Mouse (Mus musculus): ENCODE results near the gene Hs2st1. TPM values are rescaled to one million over a fixed set of nuclear protein-coding genes. Genes with fewer than 3 reads are reported as not detected.
"Not testable (repeated sequence)": the region's sequence is repeated elsewhere in the genome, so short reads cannot be mapped to it uniquely, and the experiment has no call there.

Hs2st1 gene
- polyA plus RNA-seq, 1 experiment from 2014 or later: 18.4 TPM

- H3K9me3 ChIP-seq (ENCODE audit: control insufficient read depth, low read depth, low read length): no peaks in the 10 kb centered on the region
- no peak for ATAC-seq (ENCODE audit: insufficient number of reproducible peaks, insufficient read depth, low FRiP score, low read depth)
- WGBS: 55% methylated on average over 5 of the region's 5 CpGs
- H3K27ac ChIP-seq (ENCODE audit: low read length): no peak overlapping the region
- no peak overlapping the region for H3K4me2 ChIP-seq (replicated peaks; ENCODE audit: low read depth, low read length)
- no peak overlapping the region for H3K4me3 ChIP-seq (ENCODE audit: low read depth, low read length)
- H3K27me3 ChIP-seq (ENCODE audit: control insufficient read depth, insufficient read depth, low read length): no peaks in the 10 kb centered on the region
- no peaks in the 10 kb centered on the region for H3K36me3 ChIP-seq (ENCODE audit: control insufficient read depth, insufficient read depth, low read length)
- H3K4me1 ChIP-seq (ENCODE audit: control insufficient read depth, insufficient read depth, low read length): peaks cover 8% of the 10 kb centered on the region; the same call in 1 of the 2 replicates
- H3K9ac ChIP-seq (replicated peaks; ENCODE audit: low read depth, low read length): no peak overlapping the region
Measured at GRCm38 (mm10) chr3:144610759-144611158, 40.8 kb upstream of the Hs2st1 start.

DNA sequence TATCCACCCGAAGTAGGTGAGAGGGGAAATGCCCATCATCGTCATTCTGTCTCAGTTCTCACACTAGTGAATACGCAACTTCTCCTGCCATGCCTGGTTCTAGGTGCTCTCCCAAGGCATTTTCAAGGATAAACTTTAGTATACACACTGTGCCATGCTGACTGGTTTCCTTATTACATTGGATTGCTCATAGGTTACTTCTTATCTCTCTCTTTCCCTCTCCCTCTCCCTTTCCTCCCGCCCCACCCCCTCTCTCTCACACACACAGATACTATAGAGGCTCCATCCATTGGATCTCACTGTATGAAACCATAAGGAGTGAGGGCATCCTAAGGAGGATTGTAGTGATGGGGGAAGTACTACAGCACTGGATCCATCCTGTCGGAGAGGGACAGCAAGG, 38.1 kb upstream of the Hs2st1 start:
- no peaks in the 10 kb centered on the region for H3K36me3 ChIP-seq (ENCODE audit: control insufficient read depth, insufficient read depth, low read length)
- peaks cover 8% of the 10 kb centered on the region; the same call in 1 of the 2 replicates for H3K4me1 ChIP-seq (ENCODE audit: control insufficient read depth, insufficient read depth, low read length)
- no peaks in the 10 kb centered on the region for H3K27me3 ChIP-seq (ENCODE audit: control insufficient read depth, insufficient read depth, low read length)
- H3K27ac ChIP-seq (ENCODE audit: low read length): no peak overlapping the region
- no peak for ATAC-seq (ENCODE audit: insufficient number of reproducible peaks, insufficient read depth, low FRiP score, low read depth)
- WGBS: 85% methylated on average over 5 of the region's 5 CpGs
- H3K4me3 ChIP-seq (ENCODE audit: low read depth, low read length): no peak overlapping the region
- H3K9me3 ChIP-seq (ENCODE audit: control insufficient read depth, low read depth, low read length): no peaks in the 10 kb centered on the region
- H3K4me2 ChIP-seq (replicated peaks; ENCODE audit: low read depth, low read length): no peak overlapping the region
- H3K9ac ChIP-seq (replicated peaks; ENCODE audit: low read depth, low read length): no peak overlapping the region

GRCm38 (mm10) chr3:144606449-144606848, 36.5 kb upstream of the Hs2st1 start:
- no peak for ATAC-seq (ENCODE audit: insufficient number of reproducible peaks, insufficient read depth, low FRiP score, low read depth)
- Histone ChIP-seq H3K4me1 (ENCODE audit: control insufficient read depth, insufficient read depth, low read length) (no peaks in the 10 kb centered on the region), H3K27ac (ENCODE audit: low read length) (no peak overlapping the region), H3K9ac (replicated peaks; ENCODE audit: low read depth, low read length) (no peak overlapping the region), H3K4me3 (ENCODE audit: low read depth, low read length) (no peak overlapping the region), H3K9me3 (ENCODE audit: control insufficient read depth, low read depth, low read length) (no peaks in the 10 kb centered on the region), H3K27me3 (ENCODE audit: control insufficient read depth, insufficient read depth, low read length) (no peaks in the 10 kb centered on the region), H3K36me3 (ENCODE audit: control insufficient read depth, insufficient read depth, low read length) (no peaks in the 10 kb centered on the region), H3K4me2 (replicated peaks; ENCODE audit: low read depth, low read length) (no peak overlapping the region)
- WGBS: 69% methylated on average over 4 of the region's 4 CpGs

- not testable (repeated sequence) for H3K9ac ChIP-seq (replicated peaks; ENCODE audit: low read depth, low read length); H3K9me3 ChIP-seq (ENCODE audit: control insufficient read depth, low read depth, low read length); ATAC-seq (ENCODE audit: insufficient number of reproducible peaks, insufficient read depth, low FRiP score, low read depth); H3K27me3 ChIP-seq (ENCODE audit: control insufficient read depth, insufficient read depth, low read length); H3K27ac ChIP-seq (ENCODE audit: low read length); H3K4me3 ChIP-seq (ENCODE audit: low read depth, low read length); H3K4me1 ChIP-seq (ENCODE audit: control insufficient read depth, insufficient read depth, low read length); H3K4me2 ChIP-seq (replicated peaks; ENCODE audit: low read depth, low read length); H3K36me3 ChIP-seq (ENCODE audit: control insufficient read depth, insufficient read depth, low read length)
- WGBS: 69% methylated on average over 7 of the region's 7 CpGs
Measured at GRCm38 (mm10) chr3:144605811-144606210, 35.8 kb upstream of the Hs2st1 start.

GRCm38 (mm10) chr3:144604205-144604604, 34.2 kb upstream of the Hs2st1 start:
- H3K27me3 ChIP-seq (ENCODE audit: control insufficient read depth, insufficient read depth, low read length): no peaks in the 10 kb centered on the region
- H3K4me1 ChIP-seq (ENCODE audit: control insufficient read depth, insufficient read depth, low read length): no peaks in the 10 kb centered on the region
- ATAC-seq (ENCODE audit: insufficient number of reproducible peaks, insufficient read depth, low FRiP score, low read depth): no peak
- no peak overlapping the region for H3K9ac ChIP-seq (replicated peaks; ENCODE audit: low read depth, low read length)
- no peaks in the 10 kb centered on the region for H3K9me3 ChIP-seq (ENCODE audit: control insufficient read depth, low read depth, low read length)
- H3K27ac ChIP-seq (ENCODE audit: low read length): no peak overlapping the region
- H3K4me2 ChIP-seq (replicated peaks; ENCODE audit: low read depth, low read length): no peak overlapping the region
- no peak overlapping the region for H3K4me3 ChIP-seq (ENCODE audit: low read depth, low read length)
- H3K36me3 ChIP-seq (ENCODE audit: control insufficient read depth, insufficient read depth, low read length): peaks cover under 1% of the 10 kb centered on the region; the same call in 1 of the 2 replicates
- WGBS: 67% methylated on average over 7 of the region's 7 CpGs

DNA sequence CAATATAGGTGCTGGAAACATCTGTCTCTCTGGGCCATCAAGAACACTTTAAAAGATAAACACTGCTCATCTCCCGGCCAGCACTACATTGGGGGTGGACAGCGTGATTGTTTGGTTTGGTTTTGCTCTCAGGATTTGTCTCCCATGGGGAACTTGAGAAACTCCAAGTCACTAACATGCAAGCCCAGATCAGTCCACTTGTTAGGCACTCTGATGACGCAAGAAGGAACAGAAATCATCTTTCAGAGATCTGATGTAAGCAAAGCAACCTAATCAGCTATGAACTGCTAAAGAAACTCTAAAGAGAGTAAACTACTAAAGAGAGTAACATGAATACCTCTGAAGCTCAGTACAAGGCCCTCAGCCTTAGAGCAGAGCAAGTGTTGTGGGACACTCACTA, 33.6 kb upstream of the Hs2st1 start:
- ATAC-seq (ENCODE audit: insufficient number of reproducible peaks, insufficient read depth, low FRiP score, low read depth): no peak
- Histone ChIP-seq H3K27ac (ENCODE audit: low read length) (no peak overlapping the region), H3K4me3 (ENCODE audit: low read depth, low read length) (no peak overlapping the region), H3K27me3 (ENCODE audit: control insufficient read depth, insufficient read depth, low read length) (no peaks in the 10 kb centered on the region), H3K9me3 (ENCODE audit: control insufficient read depth, low read depth, low read length) (no peaks in the 10 kb centered on the region), H3K36me3 (ENCODE audit: control insufficient read depth, insufficient read depth, low read length) (peaks cover 2% of the 10 kb centered on the region; the same call in 1 of the 2 replicates), H3K4me2 (replicated peaks; ENCODE audit: low read depth, low read length) (no peak overlapping the region), H3K4me1 (ENCODE audit: control insufficient read depth, insufficient read depth, low read length) (no peaks in the 10 kb centered on the region), H3K9ac (replicated peaks; ENCODE audit: low read depth, low read length) (no peak overlapping the region)
- 75% methylated on average over 3 of the region's 3 CpGs for WGBS

- H3K36me3 ChIP-seq (ENCODE audit: control insufficient read depth, insufficient read depth, low read length): peaks cover 8% of the 10 kb centered on the region
- no peak overlapping the region for H3K4me2 ChIP-seq (replicated peaks; ENCODE audit: low read depth, low read length)
- no peak overlapping the region for H3K4me3 ChIP-seq (ENCODE audit: low read depth, low read length)
- no peaks in the 10 kb centered on the region for H3K27me3 ChIP-seq (ENCODE audit: control insufficient read depth, insufficient read depth, low read length)
- H3K9me3 ChIP-seq (ENCODE audit: control insufficient read depth, low read depth, low read length): no peaks in the 10 kb centered on the region
- no peak overlapping the region for H3K9ac ChIP-seq (replicated peaks; ENCODE audit: low read depth, low read length)
- H3K4me1 ChIP-seq (ENCODE audit: control insufficient read depth, insufficient read depth, low read length): no peaks in the 10 kb centered on the region
- ATAC-seq (ENCODE audit: insufficient number of reproducible peaks, insufficient read depth, low FRiP score, low read depth): no peak
- H3K27ac ChIP-seq (ENCODE audit: low read length): no peak overlapping the region
- whole genome bisulfite sequencing: 76% methylated on average over 7 of the region's 7 CpGs
Measured at GRCm38 (mm10) chr3:144602819-144603218, 32.8 kb upstream of the Hs2st1 start.

DNA sequence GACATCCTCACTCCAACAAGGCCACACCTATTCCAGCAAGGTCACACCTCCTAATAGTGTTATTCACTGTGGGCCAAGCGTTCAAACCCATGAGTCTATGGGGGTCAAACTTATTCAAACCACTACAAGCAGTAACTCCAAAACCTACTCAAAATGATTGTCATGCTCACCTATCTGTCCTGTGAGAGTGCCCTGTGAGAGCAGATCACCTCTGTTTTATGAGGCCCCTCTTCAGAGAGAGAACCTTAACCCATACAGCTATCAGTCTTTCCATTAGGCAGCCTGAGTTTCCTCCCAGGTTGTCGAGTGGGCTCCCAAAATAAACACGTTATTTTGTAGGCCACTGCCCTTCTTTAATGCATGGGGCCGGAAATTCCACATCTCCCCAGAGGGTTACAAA, 32.4 kb upstream of the Hs2st1 start:
- Histone ChIP-seq H3K27me3 (ENCODE audit: control insufficient read depth, insufficient read depth, low read length) (no peaks in the 10 kb centered on the region), H3K4me1 (ENCODE audit: control insufficient read depth, insufficient read depth, low read length) (no peaks in the 10 kb centered on the region), H3K4me2 (replicated peaks; ENCODE audit: low read depth, low read length) (no peak overlapping the region), H3K9ac (replicated peaks; ENCODE audit: low read depth, low read length) (no peak overlapping the region), H3K4me3 (ENCODE audit: low read depth, low read length) (no peak overlapping the region), H3K9me3 (ENCODE audit: control insufficient read depth, low read depth, low read length) (no peaks in the 10 kb centered on the region), H3K36me3 (ENCODE audit: control insufficient read depth, insufficient read depth, low read length) (peaks cover 10% of the 10 kb centered on the region), H3K27ac (ENCODE audit: low read length) (no peak overlapping the region)
- no peak for ATAC-seq (ENCODE audit: insufficient number of reproducible peaks, insufficient read depth, low FRiP score, low read depth)
- 52% methylated on average over 4 of the region's 4 CpGs for WGBS

DNA sequence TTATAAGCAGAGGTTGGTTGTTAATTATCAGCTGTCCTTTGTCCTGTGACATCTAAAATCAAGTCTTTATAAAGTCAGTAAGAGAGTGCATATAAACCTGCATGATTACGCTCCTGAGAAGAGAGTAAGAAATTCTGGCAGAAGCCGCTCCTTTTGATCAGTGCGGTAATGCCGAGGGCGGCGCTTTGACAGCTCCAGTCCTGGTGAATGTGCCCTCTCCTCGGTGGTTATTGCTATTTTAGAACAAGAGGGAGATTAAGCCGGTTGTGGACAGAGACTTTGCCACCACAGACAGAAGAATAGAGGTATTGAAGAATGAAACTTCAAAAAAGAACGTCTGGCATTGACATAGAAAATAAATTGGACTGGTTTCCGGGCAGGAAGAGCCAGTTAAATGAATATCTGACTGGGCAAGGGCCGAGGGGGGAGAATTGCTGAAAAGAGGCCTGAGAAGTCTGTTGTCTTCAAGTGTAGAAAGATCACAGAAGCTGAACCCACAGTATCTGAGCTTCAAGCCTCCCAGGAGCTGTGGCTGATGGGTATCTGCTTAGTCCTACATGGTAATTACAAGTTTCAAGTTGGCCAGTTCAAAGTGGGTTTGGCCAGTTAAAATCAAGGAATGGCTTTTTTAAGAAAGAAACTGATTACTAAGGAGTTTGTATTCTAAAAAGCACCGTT, 27.9 kb upstream of the Hs2st1 start:
- H3K36me3 ChIP-seq (ENCODE audit: control insufficient read depth, insufficient read depth, low read length): peaks cover 27% of the 10 kb centered on the region
- H3K4me3 ChIP-seq (ENCODE audit: low read depth, low read length): no peak overlapping the region

More for the DNA sequence above, 27.9 kb upstream of the Hs2st1 start:
- ATAC-seq (ENCODE audit: insufficient number of reproducible peaks, insufficient read depth, low FRiP score, low read depth): no peak
- no peaks in the 10 kb centered on the region for H3K4me1 ChIP-seq (ENCODE audit: control insufficient read depth, insufficient read depth, low read length)
- H3K4me2 ChIP-seq (replicated peaks; ENCODE audit: low read depth, low read length): no peak overlapping the region
- H3K9ac ChIP-seq (replicated peaks; ENCODE audit: low read depth, low read length): no peak overlapping the region
- no peaks in the 10 kb centered on the region for H3K9me3 ChIP-seq (ENCODE audit: control insufficient read depth, low read depth, low read length)
- 77% methylated on average over 12 of the region's 12 CpGs for WGBS
- peak overlapping the region; percentile 3; the same call in 1 of the 2 replicates for H3K27ac ChIP-seq (ENCODE audit: low read length)
- H3K27me3 ChIP-seq (ENCODE audit: control insufficient read depth, insufficient read depth, low read length): no peaks in the 10 kb centered on the region
